Mouse (Mus musculus) heart, postnatal 0 days (tissue): ENCODE measurements around the gene Sp9.

Source experiments
- CTCF ChIP-seq: IDR thresholded peaks from 2 replicates; pipeline ENCODE4 v1.5.1; 2016; ENCODE audit warnings: antibody characterized with exemption, control low read depth, low read depth
- EP300 ChIP-seq: IDR thresholded peaks from 2 replicates; pipeline ENCODE4 v1.6.1; 2016; ENCODE audit warnings: antibody characterized with exemption, low read depth

DNA sequence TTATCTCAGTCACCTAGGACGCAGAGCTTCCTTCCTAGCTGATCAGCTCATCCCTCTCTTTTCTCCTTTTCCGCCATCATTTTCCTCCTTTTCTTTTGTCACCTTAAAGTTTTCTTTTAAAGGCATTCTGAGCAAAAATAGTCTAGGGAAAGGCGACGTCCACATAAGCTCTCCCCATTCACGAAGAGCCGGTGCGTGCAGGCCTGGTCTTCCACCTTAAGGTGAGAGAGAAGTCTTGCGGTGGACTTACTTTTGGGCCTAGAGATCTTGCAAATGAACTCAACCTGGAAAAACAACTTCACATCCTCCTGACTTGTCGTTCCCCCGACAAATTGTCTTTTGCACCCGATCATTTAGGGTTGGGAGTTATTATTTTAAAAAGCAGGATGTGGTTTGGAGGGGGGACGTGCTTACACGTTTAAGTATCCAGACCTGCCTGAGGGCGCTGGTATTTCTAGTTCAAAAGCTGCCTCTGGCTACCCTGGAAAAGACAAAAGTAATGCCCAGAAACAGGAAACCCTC is 1.6 kb upstream of the Sp9 start:
- no peak for TF ChIP-seq EP300
- no peak for TF ChIP-seq CTCF
